Mouse (Mus musculus): Measurements from ENCODE around the gene Osbp2.

Gene Osbp2

GRCm38 (mm10) chr11:3661964-3662363 is 201.7 kb downstream of the Osbp2 start:
- intact Hi-C loops (cut with DNase I) = no loop called here
